Mouse (Mus musculus): ENCODE measurements around the gene Polr2h.
A peak's percentile ranks its signal among the peaks of the same experiment; 100 is the strongest.

Gene Polr2h

GRCm38 (mm10) chr16:20723247-20723646 lies 5.8 kb downstream of the Polr2h start:
- no peak for DNase-seq

GRCm38 (mm10) chr16:20724338-20724748 lies 6.9 kb downstream of the Polr2h start:
- DNase-seq: peak; percentile 76

GRCm38 (mm10) chr16:20725321-20725720 lies 7.9 kb downstream of the Polr2h start:
- no peak for DNase-seq

- no peak for DNase-seq
Measured at GRCm38 (mm10) chr16:20725750-20726149, 8.3 kb downstream of the Polr2h start.

GRCm38 (mm10) chr16:20726384-20726783 lies 8.9 kb downstream of the Polr2h start:
- no peak for DNase-seq

GRCm38 (mm10) chr16:20730293-20730711 lies 12.8 kb downstream of the Polr2h start:
- DNase-seq: peak; percentile 59

- DNase-seq: no peak
Measured at GRCm38 (mm10) chr16:20731688-20732087, 14.2 kb downstream of the Polr2h start.

GRCm38 (mm10) chr16:20732251-20732924 lies 14.9 kb downstream of the Polr2h start:
- DNase-seq: no peak

GRCm38 (mm10) chr16:20732925-20733730 lies 15.7 kb downstream of the Polr2h start, which contains the start of gene Chrd:
Gene Chrd, plus strand, starts transcription at chr16:20733127.
- DNase-seq: peak; percentile 76

- DNase-seq: no peak
Measured at GRCm38 (mm10) chr16:20733731-20734730, 16.6 kb downstream of the Polr2h start, which contains the start of gene Thpo. Gene Thpo, minus strand, starts transcription at chr16:20734511.

GRCm38 (mm10) chr16:20735651-20736050 lies 18.2 kb downstream of the Polr2h start:
- DNase-seq: no peak

- DNase-seq: no peak
Measured at GRCm38 (mm10) chr16:20736168-20736567, 18.7 kb downstream of the Polr2h start.

GRCm38 (mm10) chr16:20736823-20737222 lies 19.4 kb downstream of the Polr2h start:
- DNase-seq: no peak

GRCm38 (mm10) chr16:20739845-20740244 lies 22.4 kb downstream of the Polr2h start:
- DNase-seq: no peak

GRCm38 (mm10) chr16:20746641-20747040 lies 29.2 kb downstream of the Polr2h start:
- DNase-seq: peak; percentile 32

- DNase-seq: no peak
Measured at GRCm38 (mm10) chr16:20750518-20750917, 33.1 kb downstream of the Polr2h start.

- no peak for DNase-seq
Measured at GRCm38 (mm10) chr16:20756052-20756451, 38.6 kb downstream of the Polr2h start.

- DNase-seq: no peak
Measured at GRCm38 (mm10) chr16:20757385-20757784, 39.9 kb downstream of the Polr2h start.

- DNase-seq: peak; percentile 56
Measured at GRCm38 (mm10) chr16:20761681-20762080, 44.2 kb downstream of the Polr2h start.

- DNase-seq: peak; percentile 48
Measured at GRCm38 (mm10) chr16:20765244-20765643, 47.8 kb downstream of the Polr2h start.
